Mouse (Mus musculus): ENCODE data around the gene Enho.

- TF ChIP-seq CTCF (IDR thresholded peaks at IDR 0.05; ENCODE audit: low read depth) (no peak), EP300 (IDR thresholded peaks at IDR 0.05; ENCODE audit: low read depth) (no peak)
Observed at GRCm38 (mm10) chr4:41634631-41635030, 5.5 kb downstream of the Enho start.

Data from liver, postnatal 0 days (tissue).